Mouse (Mus musculus) frontal cortex, adult (tissue): ENCODE results near the gene Gm49486.
"Not testable (repeated sequence)": the region's sequence is repeated elsewhere in the genome, so short reads cannot be mapped to it uniquely, and the experiment has no call there.

Experiments used
- ATAC-seq: cut with Nextera tagmentation; 2 replicates; pipeline ENCODE4 v1.9.2; 2017; ENCODE audit warnings: mild to moderate bottlenecking, moderate library complexity, mixed read lengths; ENCODE audit not compliant: low TSS enrichment

Gene Gm49486

DNA sequence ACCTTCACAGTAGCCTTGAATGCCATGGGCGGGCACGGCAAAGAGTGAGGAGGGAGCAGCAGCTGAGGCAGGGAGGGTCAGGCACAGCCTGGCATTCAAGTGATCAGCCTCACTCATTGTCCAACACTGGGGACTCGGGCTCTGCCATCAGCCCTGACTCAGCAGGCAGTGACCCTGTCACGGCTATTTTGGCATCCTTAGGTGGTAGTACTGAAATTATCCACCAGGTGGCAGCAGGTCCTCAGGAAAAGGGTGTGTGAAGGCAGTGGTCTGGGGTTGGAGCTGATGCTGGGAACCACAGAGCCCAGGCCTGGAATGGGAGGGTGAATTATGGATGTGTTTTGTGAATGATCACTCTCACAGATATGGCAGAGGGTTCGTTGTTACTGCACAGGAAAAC is 4.5 kb upstream of the Gm49486 start:
- ATAC-seq, result peak; percentile 73

DNA sequence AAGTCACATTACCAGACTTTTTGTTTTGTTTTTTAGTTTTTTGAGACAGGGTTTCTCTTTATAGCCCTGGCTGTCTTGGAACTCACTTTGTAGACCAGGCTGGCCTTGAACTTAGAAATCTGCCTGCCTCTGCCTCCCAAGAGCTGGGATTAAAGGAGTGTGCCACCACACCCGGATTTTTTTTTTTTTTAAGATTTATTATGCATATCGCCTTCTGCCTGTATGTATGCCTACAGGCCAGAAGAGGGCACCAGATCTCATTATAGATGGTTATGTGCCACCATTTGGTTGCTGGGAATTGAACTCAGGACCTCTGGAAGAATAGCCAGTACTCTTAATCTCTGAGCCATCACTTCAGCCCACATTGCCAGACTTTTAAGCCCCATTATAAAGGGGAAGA is 3.4 kb upstream of the Gm49486 start:
- ATAC-seq, result not testable (repeated sequence)

GRCm38 (mm10) chr15:79235268-79235667 is 6.1 kb downstream of the Gm49486 start:
- no peak for ATAC-seq

- ATAC-seq, result no peak
Observed at GRCm38 (mm10) chr15:79238036-79238435, 8.8 kb downstream of the Gm49486 start.

GRCm38 (mm10) chr15:79242574-79243233 is 13.5 kb downstream of the Gm49486 start:
- no peak for ATAC-seq

- peak; percentile 95 for ATAC-seq
Observed at GRCm38 (mm10) chr15:79243234-79244042, 14.2 kb downstream of the Gm49486 start.

DNA sequence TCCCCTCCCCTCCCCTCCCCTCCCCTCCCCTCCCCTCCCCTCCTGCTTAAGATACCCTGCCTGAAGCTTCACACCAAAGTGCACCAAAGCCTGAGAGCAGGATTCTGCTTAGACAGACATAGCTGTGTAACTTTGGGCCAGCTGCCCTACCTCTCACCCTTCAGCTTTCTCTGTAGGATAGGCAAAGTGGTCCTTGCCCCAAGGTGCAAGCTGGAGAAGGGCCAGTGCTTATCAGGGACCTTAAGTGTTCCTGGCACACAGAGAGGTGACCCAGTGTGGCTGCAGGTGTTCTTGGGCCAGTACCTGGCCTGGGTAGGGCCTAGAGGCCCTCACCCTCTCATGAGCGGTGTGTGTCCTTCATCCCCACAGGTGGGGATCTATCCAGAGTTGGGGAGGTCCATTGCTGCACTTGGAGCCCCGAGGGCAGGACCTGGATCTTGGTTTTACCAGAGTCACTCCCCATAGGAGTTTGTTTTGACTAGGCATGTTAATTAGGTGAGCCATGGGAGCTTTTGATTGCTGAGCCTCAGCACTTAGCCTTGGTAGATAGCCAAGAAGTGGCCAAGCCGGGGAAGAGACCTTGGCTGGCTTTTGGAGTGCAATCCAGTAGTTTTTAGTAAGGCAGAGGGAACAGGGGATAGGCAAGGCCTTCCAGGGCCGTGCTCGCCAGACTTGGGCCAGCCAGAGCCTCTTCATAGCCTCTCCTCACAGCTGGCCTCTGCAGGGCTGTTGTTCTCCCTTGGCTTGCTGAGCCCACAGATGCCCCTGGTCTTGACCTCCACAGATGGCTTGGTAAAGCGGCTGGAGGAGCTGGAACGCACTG is 15.1 kb downstream of the Gm49486 start:
- no peak for ATAC-seq

- no peak for ATAC-seq
Observed at GRCm38 (mm10) chr15:79245321-79245720, 16.1 kb downstream of the Gm49486 start.

DNA sequence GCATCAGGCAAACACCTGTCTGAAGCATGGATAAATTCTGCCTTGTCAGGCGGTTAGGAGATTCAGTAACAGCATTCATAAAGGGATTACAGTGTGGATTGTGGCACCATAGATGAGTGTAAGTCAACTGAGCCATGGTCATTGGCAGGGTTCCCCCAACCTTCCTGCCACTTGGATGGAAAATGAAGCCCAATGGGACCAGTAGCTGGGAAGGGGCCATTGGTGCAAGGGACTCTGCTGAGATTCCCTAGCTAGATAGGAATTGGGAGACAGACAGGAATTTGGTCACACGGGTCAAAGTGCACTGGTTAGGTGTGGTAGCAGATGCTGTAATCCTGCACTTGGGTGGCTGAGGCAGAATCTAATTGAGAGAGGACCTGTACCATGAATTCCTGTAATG is 21.0 kb downstream of the Gm49486 start:
- no peak for ATAC-seq

DNA sequence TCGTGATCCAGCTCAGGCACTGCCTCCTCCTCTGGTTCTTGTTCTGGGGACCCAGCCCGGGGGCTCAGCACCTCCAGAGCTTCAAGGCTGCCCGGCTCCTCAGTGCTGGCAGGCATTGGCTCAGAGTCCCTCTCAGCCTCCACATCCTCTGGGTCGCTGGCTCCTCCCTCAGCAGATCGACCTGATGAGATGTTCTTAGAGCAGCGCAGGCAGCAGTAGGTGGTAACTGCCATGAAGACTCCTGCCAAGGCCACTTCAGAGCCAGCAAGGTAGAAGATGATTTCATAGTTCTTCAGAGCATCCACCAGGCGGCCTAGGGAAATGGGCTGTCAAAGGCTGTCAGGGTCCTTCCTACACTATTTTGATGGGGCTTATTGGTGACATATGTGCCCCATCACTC is 22.0 kb downstream of the Gm49486 start:
- peak; percentile 70 for ATAC-seq

GRCm38 (mm10) chr15:79251781-79252491 is 22.7 kb downstream of the Gm49486 start:
- peak; percentile 66 for ATAC-seq

GRCm38 (mm10) chr15:79252580-79252979 is 23.4 kb downstream of the Gm49486 start:
- ATAC-seq, result no peak

DNA sequence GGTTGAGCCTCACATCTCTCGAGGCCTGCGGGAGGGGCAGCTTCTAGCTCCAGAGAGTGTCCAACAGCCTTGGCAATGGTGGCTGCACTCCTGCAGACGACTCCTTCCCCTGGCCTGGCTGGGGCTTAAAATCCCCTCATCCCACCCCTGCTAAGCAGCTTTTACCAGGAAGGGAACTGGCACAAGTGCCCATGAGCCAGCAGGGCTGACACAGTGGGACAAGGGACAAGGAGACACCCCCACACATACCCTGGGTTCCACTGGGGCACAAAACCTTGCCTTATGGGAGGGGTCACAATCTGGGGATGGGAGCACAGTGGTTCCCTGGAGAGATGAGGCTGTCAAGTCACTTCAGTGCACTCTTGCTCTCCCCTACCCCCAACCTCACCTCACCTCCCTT is 25.5 kb downstream of the Gm49486 start, which contains the start of gene Slc16a8:
Slc16a8 (minus strand) TSS at position 101 of the 400 bp plus-strand sequence.
- ATAC-seq, result no peak

DNA sequence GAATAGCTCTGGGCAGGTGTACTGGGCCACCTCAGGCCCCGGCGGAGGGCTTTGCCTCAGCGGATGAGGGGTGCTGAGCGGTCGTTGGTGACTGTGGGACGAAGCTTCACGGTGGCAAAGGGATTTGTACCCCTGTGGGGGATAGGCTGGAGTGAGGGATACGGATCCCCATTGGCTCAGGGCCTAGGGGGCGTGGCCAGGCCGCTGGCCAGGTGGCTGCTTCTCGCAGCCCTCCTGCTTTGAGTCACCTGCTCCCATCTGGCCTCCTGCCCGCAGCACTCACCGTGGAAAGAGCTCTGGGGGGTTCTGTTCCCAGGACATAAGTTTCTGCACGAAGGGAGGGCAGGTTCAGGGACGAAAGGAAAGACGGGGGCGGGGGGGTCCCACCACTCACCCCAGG is 29.3 kb downstream of the Gm49486 start:
- no peak for ATAC-seq

DNA sequence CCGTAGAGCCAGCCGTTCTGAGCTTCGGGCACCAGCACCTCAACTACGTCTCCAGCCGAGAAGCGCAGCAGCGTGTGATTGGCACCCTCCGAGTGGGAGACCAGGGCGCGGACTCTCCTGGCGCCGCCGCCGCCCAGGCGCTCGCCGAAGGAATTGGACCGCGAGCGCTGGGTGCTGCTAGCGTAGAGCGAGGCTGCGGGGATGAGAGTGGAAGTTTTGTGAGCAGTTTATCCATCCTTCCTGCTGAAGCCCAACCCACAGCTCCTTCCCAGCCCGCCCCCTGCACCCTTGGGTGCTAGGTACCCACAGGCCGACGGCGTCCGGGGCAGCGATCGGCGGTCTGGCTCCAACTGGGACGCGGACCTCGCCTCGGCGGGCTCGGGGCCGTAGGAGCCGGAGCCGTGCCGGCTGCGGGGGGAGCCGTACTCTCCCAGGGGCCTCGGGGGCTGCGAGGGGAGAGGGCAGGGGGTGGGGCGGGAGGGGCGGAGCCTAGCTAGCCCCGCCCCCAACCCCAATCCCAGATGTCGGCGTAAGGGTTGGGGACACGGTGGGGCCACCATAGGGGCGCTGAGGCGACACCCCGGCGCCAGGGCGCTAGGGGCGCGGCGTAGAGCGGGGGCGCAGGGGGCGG is 32.0 kb downstream of the Gm49486 start:
- ATAC-seq, result peak; percentile 85

DNA sequence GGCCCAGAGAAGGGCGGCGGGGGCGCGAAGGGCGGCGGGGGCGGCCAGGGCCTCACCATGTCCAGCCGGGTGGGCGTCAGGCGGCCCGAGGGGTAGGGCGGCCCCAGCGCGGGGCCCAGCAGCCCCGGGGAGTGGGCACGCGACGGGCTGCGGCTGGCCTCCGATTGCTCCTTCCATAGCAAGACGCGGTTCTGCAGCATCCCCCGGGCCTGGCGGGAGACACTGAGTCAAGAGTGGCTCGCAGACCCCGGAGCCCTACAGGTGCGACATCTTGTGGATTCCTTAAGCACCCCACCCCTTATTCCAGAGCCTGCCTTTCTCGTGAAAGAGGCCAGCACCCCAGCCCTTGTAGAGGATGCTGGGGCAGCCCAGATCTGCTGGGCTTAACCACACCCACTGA is 32.6 kb downstream of the Gm49486 start:
- ATAC-seq, result no peak

- ATAC-seq, result no peak
Observed at GRCm38 (mm10) chr15:79262375-79262774, 33.2 kb downstream of the Gm49486 start.

- peak; percentile 66 for ATAC-seq
Observed at GRCm38 (mm10) chr15:79262786-79263309, 33.7 kb downstream of the Gm49486 start.

DNA sequence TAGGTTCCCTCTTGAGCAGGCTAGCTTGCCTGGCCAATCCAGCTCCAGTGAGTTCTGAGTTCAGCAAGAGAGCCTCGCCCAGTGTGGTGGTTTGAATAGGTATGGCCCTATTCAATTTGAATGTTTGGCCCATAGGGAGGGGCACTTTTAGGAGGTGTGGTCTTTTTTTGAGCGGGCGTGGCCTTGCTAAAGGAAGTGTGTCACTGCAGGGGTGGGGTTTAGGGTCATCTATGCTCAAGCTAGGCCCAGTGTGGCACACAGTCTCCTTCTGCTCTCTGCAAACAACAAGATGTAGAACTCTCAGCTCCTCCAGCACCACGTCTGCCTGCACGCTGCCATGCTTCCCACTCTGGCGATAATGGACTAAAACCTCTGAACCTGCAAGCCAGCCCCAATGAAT is 34.5 kb downstream of the Gm49486 start:
- ATAC-seq, result no peak

GRCm38 (mm10) chr15:79265384-79265783 is 36.2 kb downstream of the Gm49486 start:
- no peak for ATAC-seq

- ATAC-seq, result no peak
Observed at GRCm38 (mm10) chr15:79268521-79268920, 39.3 kb downstream of the Gm49486 start.
